Mouse (Mus musculus): ENCODE data around the gene Krt36.

- TF ChIP-seq CTCF (IDR thresholded peaks at IDR 0.05; ENCODE audit: insufficient read depth, low read length), result no peak
- no peak for TF ChIP-seq POLR2A (IDR thresholded peaks at IDR 0.05; ENCODE audit: borderline replicate concordance, extremely low read depth, low read depth, low read length)
Measured at GRCm38 (mm10) chr11:100113742-100114029, 8.3 kb upstream of the Krt36 start.

Data from lung, adult 2 months (tissue).